Mouse (Mus musculus): ENCODE measurements around the gene Gucy1b2. TPM values are rescaled to one million over a fixed set of nuclear protein-coding genes. Genes with fewer than 3 reads are reported as not detected.

Gene Gucy1b2
- polyA plus RNA-seq, 1 experiment from 2014 or later = 0.18 TPM

- H3K4me3 ChIP-seq = no peak overlapping the region
- H3K4me2 ChIP-seq (replicated peaks) = peak overlapping the region; percentile 6; the same call in 1 of the 2 replicates
- H3K27me3 ChIP-seq = no peaks in the 10 kb centered on the region
- no peaks in the 10 kb centered on the region for H3K36me3 ChIP-seq
- 0 out of 2 replicates have a peak overlapping the region, but pooled peaks have one; percentile 26 for H3K27ac ChIP-seq
- H3K9me3 ChIP-seq (replicated peaks) = no peaks in the 10 kb centered on the region
- peak; percentile 73; the same call in 1 of the 2 replicates for ATAC-seq (ENCODE audit: low FRiP score)
- H3K9ac ChIP-seq = no peak overlapping the region
- 41% methylated on average over 6 of the region's 6 CpGs for WGBS
- peaks cover 13% of the 10 kb centered on the region for H3K4me1 ChIP-seq
Measured at GRCm38 (mm10) chr14:62389064-62389728, 66.9 kb downstream of the Gucy1b2 start.

GRCm38 (mm10) chr14:62383786-62384299 is 72.2 kb downstream of the Gucy1b2 start:
- H3K27me3 ChIP-seq = no peaks in the 10 kb centered on the region
- no peak for ATAC-seq (ENCODE audit: low FRiP score)
- no peak overlapping the region for H3K4me2 ChIP-seq (replicated peaks)
- H3K27ac ChIP-seq = no peak overlapping the region
- 0 out of 2 replicates have a peak, but pooled peaks cover 7% of the 10 kb centered on the region for H3K36me3 ChIP-seq
- H3K4me3 ChIP-seq = no peak overlapping the region
- no peak overlapping the region for H3K9ac ChIP-seq
- 88% methylated on average over 3 of the region's 3 CpGs for WGBS
- 0 out of 2 replicates have a peak, but pooled peaks cover under 1% of the 10 kb centered on the region for H3K4me1 ChIP-seq
- no peaks in the 10 kb centered on the region for H3K9me3 ChIP-seq (replicated peaks)

- H3K27ac ChIP-seq = no peak overlapping the region
- no peak overlapping the region for H3K9ac ChIP-seq
- no peak overlapping the region for H3K4me2 ChIP-seq (replicated peaks)
- 96% methylated on average over 3 of the region's 3 CpGs for WGBS
- 0 out of 2 replicates have a peak, but pooled peaks cover 7% of the 10 kb centered on the region for H3K36me3 ChIP-seq
- H3K4me1 ChIP-seq = no peaks in the 10 kb centered on the region
- no peaks in the 10 kb centered on the region for H3K9me3 ChIP-seq (replicated peaks)
- no peak overlapping the region for H3K4me3 ChIP-seq
- H3K27me3 ChIP-seq = no peaks in the 10 kb centered on the region
- no peak for ATAC-seq (ENCODE audit: low FRiP score)
Measured at GRCm38 (mm10) chr14:62383109-62383508, 73.0 kb downstream of the Gucy1b2 start.

- H3K9ac ChIP-seq = no peak overlapping the region
- H3K36me3 ChIP-seq = 0 out of 2 replicates have a peak, but pooled peaks cover 7% of the 10 kb centered on the region
- ATAC-seq (ENCODE audit: low FRiP score) = no peak
- no peaks in the 10 kb centered on the region for H3K4me1 ChIP-seq
- 76% methylated on average over 6 of the region's 6 CpGs for WGBS
- no peaks in the 10 kb centered on the region for H3K27me3 ChIP-seq
- H3K27ac ChIP-seq = no peak overlapping the region
- H3K4me3 ChIP-seq = no peak overlapping the region
- H3K4me2 ChIP-seq (replicated peaks) = no peak overlapping the region
- H3K9me3 ChIP-seq (replicated peaks) = no peaks in the 10 kb centered on the region
Measured at GRCm38 (mm10) chr14:62380606-62381005, 75.5 kb downstream of the Gucy1b2 start.

GRCm38 (mm10) chr14:62379391-62379790 is 76.7 kb downstream of the Gucy1b2 start:
- ATAC-seq (ENCODE audit: low FRiP score) = no peak
- no peak overlapping the region for H3K4me2 ChIP-seq (replicated peaks)
- no peaks in the 10 kb centered on the region for H3K4me1 ChIP-seq
- 95% methylated on average over 2 of the region's 2 CpGs for WGBS
- no peak overlapping the region for H3K9ac ChIP-seq
- 0 out of 2 replicates have a peak, but pooled peaks cover 7% of the 10 kb centered on the region for H3K36me3 ChIP-seq
- no peak overlapping the region for H3K27ac ChIP-seq
- no peaks in the 10 kb centered on the region for H3K9me3 ChIP-seq (replicated peaks)
- H3K27me3 ChIP-seq = no peaks in the 10 kb centered on the region
- H3K4me3 ChIP-seq = no peak overlapping the region

GRCm38 (mm10) chr14:62376115-62376514 is 80.0 kb downstream of the Gucy1b2 start:
- Histone ChIP-seq H3K4me1 (no peaks in the 10 kb centered on the region), H3K9me3 (replicated peaks) (no peaks in the 10 kb centered on the region), H3K27ac (no peak overlapping the region), H3K4me2 (replicated peaks) (no peak overlapping the region), H3K27me3 (no peaks in the 10 kb centered on the region), H3K36me3 (no peaks in the 10 kb centered on the region), H3K4me3 (no peak overlapping the region), H3K9ac (no peak overlapping the region)
- no peak for ATAC-seq (ENCODE audit: low FRiP score)
- 88% methylated on average over 2 of the region's 2 CpGs for WGBS

GRCm38 (mm10) chr14:62375694-62376093 is 80.4 kb downstream of the Gucy1b2 start:
- Histone ChIP-seq H3K9ac (no peak overlapping the region), H3K36me3 (no peaks in the 10 kb centered on the region), H3K4me2 (replicated peaks) (no peak overlapping the region), H3K4me1 (no peaks in the 10 kb centered on the region), H3K4me3 (no peak overlapping the region), H3K9me3 (replicated peaks) (no peaks in the 10 kb centered on the region), H3K27ac (no peak overlapping the region), H3K27me3 (no peaks in the 10 kb centered on the region)
- no peak for ATAC-seq (ENCODE audit: low FRiP score)

- no peaks in the 10 kb centered on the region for H3K27me3 ChIP-seq
Measured at GRCm38 (mm10) chr14:62374001-62374400, 82.1 kb downstream of the Gucy1b2 start.

GRCm38 (mm10) chr14:62370819-62371218 is 85.3 kb downstream of the Gucy1b2 start:
- H3K27me3 ChIP-seq = no peaks in the 10 kb centered on the region
- no peak overlapping the region for H3K9ac ChIP-seq
- H3K36me3 ChIP-seq = peaks cover 13% of the 10 kb centered on the region
- H3K9me3 ChIP-seq (replicated peaks) = no peaks in the 10 kb centered on the region
- no peak overlapping the region for H3K27ac ChIP-seq
- 73% methylated on average over 6 of the region's 6 CpGs for WGBS
- H3K4me2 ChIP-seq (replicated peaks) = no peak overlapping the region
- no peak for ATAC-seq (ENCODE audit: low FRiP score)
- no peak overlapping the region for H3K4me3 ChIP-seq
- no peaks in the 10 kb centered on the region for H3K4me1 ChIP-seq

More at GRCm38 (mm10) chr14:62374001-62374400, 82.1 kb downstream of the Gucy1b2 start:
- H3K4me3 ChIP-seq = no peak overlapping the region
- no peak overlapping the region for H3K4me2 ChIP-seq (replicated peaks)
- peak overlapping the region; percentile 32; the same call in 1 of the 2 replicates for H3K9ac ChIP-seq
- H3K27ac ChIP-seq = no peak overlapping the region
- H3K9me3 ChIP-seq (replicated peaks) = no peaks in the 10 kb centered on the region
- WGBS = 82% methylated on average over 10 of the region's 10 CpGs
- no peaks in the 10 kb centered on the region for H3K4me1 ChIP-seq
- no peak for ATAC-seq (ENCODE audit: low FRiP score)
- peaks cover 2% of the 10 kb centered on the region for H3K36me3 ChIP-seq

GRCm38 (mm10) chr14:62363774-62364173 is 92.3 kb downstream of the Gucy1b2 start:
- Histone ChIP-seq H3K27ac (no peak overlapping the region), H3K9me3 (replicated peaks) (no peaks in the 10 kb centered on the region), H3K4me3 (no peak overlapping the region), H3K27me3 (no peaks in the 10 kb centered on the region), H3K9ac (no peak overlapping the region), H3K4me2 (replicated peaks) (no peak overlapping the region), H3K36me3 (peaks cover 16% of the 10 kb centered on the region), H3K4me1 (no peaks in the 10 kb centered on the region)
- 93% methylated on average over 2 of the region's 2 CpGs for WGBS
- no peak for ATAC-seq (ENCODE audit: low FRiP score)

GRCm38 (mm10) chr14:62361263-62361980 is 94.7 kb downstream of the Gucy1b2 start:
- WGBS = 79% methylated on average over 8 of the region's 8 CpGs
- H3K36me3 ChIP-seq = peaks cover 9% of the 10 kb centered on the region; the same call in 1 of the 2 replicates
- no peak for ATAC-seq (ENCODE audit: low FRiP score)
- H3K9me3 ChIP-seq (replicated peaks) = no peaks in the 10 kb centered on the region
- no peaks in the 10 kb centered on the region for H3K27me3 ChIP-seq
- no peak overlapping the region for H3K9ac ChIP-seq
- H3K4me3 ChIP-seq = no peak overlapping the region
- no peak overlapping the region for H3K4me2 ChIP-seq (replicated peaks)
- no peak overlapping the region for H3K27ac ChIP-seq
- H3K4me1 ChIP-seq = no peaks in the 10 kb centered on the region

GRCm38 (mm10) chr14:62355201-62355600 is 100.9 kb downstream of the Gucy1b2 start:
- H3K4me1 ChIP-seq = no peaks in the 10 kb centered on the region
- no peaks in the 10 kb centered on the region for H3K9me3 ChIP-seq (replicated peaks)
- no peak overlapping the region for H3K27ac ChIP-seq
- peaks cover 5% of the 10 kb centered on the region; the same call in 1 of the 2 replicates for H3K36me3 ChIP-seq
- H3K4me3 ChIP-seq = no peak overlapping the region
- H3K27me3 ChIP-seq = no peaks in the 10 kb centered on the region
- no peak overlapping the region for H3K9ac ChIP-seq
- no peak for ATAC-seq (ENCODE audit: low FRiP score)
- no peak overlapping the region for H3K4me2 ChIP-seq (replicated peaks)
- 89% methylated on average over 7 of the region's 7 CpGs for WGBS
